Mouse (Mus musculus): ENCODE results near the gene Adamtsl1.

- TF ChIP-seq CTCF (IDR thresholded peaks at IDR 0.05; ENCODE audit: low read depth, low read length) (no peak), POLR2AphosphoS5 (IDR thresholded peaks at IDR 0.05; ENCODE audit: insufficient replicate concordance, low read depth, low read length) (no peak), TAL1 (conservative IDR thresholded peaks at IDR 0.05; ENCODE audit: low read depth, low read length) (no peak), GATA1 (IDR thresholded peaks at IDR 0.05; ENCODE audit: borderline replicate concordance, low read length) (no peak), GATA2 (IDR thresholded peaks at IDR 0.05; ENCODE audit: borderline replicate concordance, low read depth, low read length) (no peak)
Measured at GRCm38 (mm10) chr4:85539677-85540076, 25.7 kb downstream of the Adamtsl1 start.

Data from G1E (cell line).